Mouse (Mus musculus): ENCODE results near the gene Gm21560. TPM values are rescaled to one million over a fixed set of nuclear protein-coding genes. Genes with fewer than 3 reads are reported as not detected.

Gm21560 gene
- not detected for polyA plus RNA-seq (2014; fragmentation: Illumina TruSeq; extraction: RNeasy Lipid Tissue Mini Kit (QIAGEN cat#74804); ENCODE audit: insufficient read depth, low read depth, low replicate concordance)

GRCm38 (mm10) chr14:6219192-6219591, at the start of gene Gm21560:
Gene Gm21560 (minus strand): TSS chr14:6219292.

Other genes with a start within 250 kb of the Gm21560 start
- not detected for gene Gm3453, start 240.2 kb downstream of the Gm21560 start, polyA plus RNA-seq (2014; fragmentation: Illumina TruSeq; extraction: RNeasy Lipid Tissue Mini Kit (QIAGEN cat#74804); ENCODE audit: insufficient read depth, low read depth, low replicate concordance)
- gene Gm6337, start 161.0 kb downstream of the Gm21560 start, polyA plus RNA-seq (2014; fragmentation: Illumina TruSeq; extraction: RNeasy Lipid Tissue Mini Kit (QIAGEN cat#74804); ENCODE audit: insufficient read depth, low read depth, low replicate concordance), result not detected
- not detected for gene Gm8206, start 125.3 kb downstream of the Gm21560 start, polyA plus RNA-seq (2014; fragmentation: Illumina TruSeq; extraction: RNeasy Lipid Tissue Mini Kit (QIAGEN cat#74804); ENCODE audit: insufficient read depth, low read depth, low replicate concordance)
- 0.15 TPM for gene Gm3468, start 110.6 kb downstream of the Gm21560 start, polyA plus RNA-seq (2014; fragmentation: Illumina TruSeq; extraction: RNeasy Lipid Tissue Mini Kit (QIAGEN cat#74804); ENCODE audit: insufficient read depth, low read depth, low replicate concordance)
- not detected for gene Gm3476, start 93.5 kb downstream of the Gm21560 start, polyA plus RNA-seq (2014; fragmentation: Illumina TruSeq; extraction: RNeasy Lipid Tissue Mini Kit (QIAGEN cat#74804); ENCODE audit: insufficient read depth, low read depth, low replicate concordance)
- not detected for gene Gm3411, start 68.0 kb upstream of the Gm21560 start, polyA plus RNA-seq (2014; fragmentation: Illumina TruSeq; extraction: RNeasy Lipid Tissue Mini Kit (QIAGEN cat#74804); ENCODE audit: insufficient read depth, low read depth, low replicate concordance)
- not detected for gene Gm21103, start 85.6 kb upstream of the Gm21560 start, polyA plus RNA-seq (2014; fragmentation: Illumina TruSeq; extraction: RNeasy Lipid Tissue Mini Kit (QIAGEN cat#74804); ENCODE audit: insufficient read depth, low read depth, low replicate concordance)
- not detected for gene Gm3618, start 124.4 kb upstream of the Gm21560 start, polyA plus RNA-seq (2014; fragmentation: Illumina TruSeq; extraction: RNeasy Lipid Tissue Mini Kit (QIAGEN cat#74804); ENCODE audit: insufficient read depth, low read depth, low replicate concordance)
- gene Gm16440, start 171.0 kb upstream of the Gm21560 start, polyA plus RNA-seq (2014; fragmentation: Illumina TruSeq; extraction: RNeasy Lipid Tissue Mini Kit (QIAGEN cat#74804); ENCODE audit: insufficient read depth, low read depth, low replicate concordance), result not detected
- gene Gm3591, start 193.2 kb upstream of the Gm21560 start, polyA plus RNA-seq (2014; fragmentation: Illumina TruSeq; extraction: RNeasy Lipid Tissue Mini Kit (QIAGEN cat#74804); ENCODE audit: insufficient read depth, low read depth, low replicate concordance), result not detected
- not detected for gene Gm3594, start 225.3 kb upstream of the Gm21560 start, polyA plus RNA-seq (2014; fragmentation: Illumina TruSeq; extraction: RNeasy Lipid Tissue Mini Kit (QIAGEN cat#74804); ENCODE audit: insufficient read depth, low read depth, low replicate concordance)

Data from lung, adult 10 weeks (tissue).